Mouse (Mus musculus) neural tube, embryonic 13.5 days (tissue): ENCODE data around the gene Trarg1. TPM values are rescaled to one million over a fixed set of nuclear protein-coding genes. Genes with fewer than 3 reads are reported as not detected.

ENCODE experiments used
- ATAC-seq: fragments of 200-750 bp; cut with Nextera tagmentation; 2 replicates; pipeline ENCODE4 v1.8.0; 2017; ENCODE audit warnings: low read depth, mild to moderate bottlenecking, moderate TSS enrichment, moderate library complexity
- H3K27ac ChIP-seq: fragments of 300-500 bp; sonication (generic); replicated peaks from 2 replicates; pipeline ENCODE4 v1.5.1; 2015; ENCODE audit warnings: moderate library complexity, mild to moderate bottlenecking, inconsistent platforms
- H3K27me3 ChIP-seq: fragments of 300-500 bp; sonication (generic); 2 replicates; pipeline ENCODE4 v1.6.1; 2015; ENCODE audit warnings: mild to moderate bottlenecking, inconsistent platforms
- H3K36me3 ChIP-seq: fragments of 300-500 bp; sonication (generic); 2 replicates; pipeline ENCODE4 v1.6.1; 2015; ENCODE audit warnings: mild to moderate bottlenecking, inconsistent platforms
- H3K4me1 ChIP-seq: fragments of 300-500 bp; sonication (generic); replicated peaks from 2 replicates; pipeline ENCODE4 v1.6.1; 2015; ENCODE audit warnings: inconsistent platforms
- H3K4me2 ChIP-seq: fragments of 300-500 bp; sonication (generic); 2 replicates; pipeline ENCODE4 v1.6.1; 2015; ENCODE audit warnings: inconsistent platforms, mild to moderate bottlenecking, moderate library complexity
- H3K4me3 ChIP-seq: fragments of 300-500 bp; sonication (generic); 2 replicates; pipeline ENCODE4 v1.5.1; 2015; ENCODE audit warnings: mild to moderate bottlenecking, inconsistent platforms
- H3K9ac ChIP-seq: fragments of 300-500 bp; sonication (generic); 2 replicates; pipeline ENCODE4 v1.6.1; 2015; ENCODE audit warnings: moderate library complexity, mild to moderate bottlenecking, inconsistent platforms
- H3K9me3 ChIP-seq: fragments of 300-500 bp; sonication (generic); 2 replicates; pipeline ENCODE4 v1.6.1; 2016; ENCODE audit warnings: inconsistent platforms
- WGBS: fragments of 180-500 bp; shearing (Covaris S2); methylation state at CpG from one replicate; pipeline ENCODE4 v1.1.7; 2015; 5-methylcytosine and 5-hydroxymethylcytosine counted together
- polyA plus RNA-seq: library from polyadenylated mRNA; unstranded; fragments of >200 nt; fragmentation: Nextera tagmentation; extraction: Ambion mirVana; gene quantifications from 2 replicates; pipeline ENCODE4 v1.2.1, GENCODE M21; 2015

The Trarg1 gene
- polyA plus RNA-seq, 1 experiment from 2014 or later = 3.3 TPM

DNA sequence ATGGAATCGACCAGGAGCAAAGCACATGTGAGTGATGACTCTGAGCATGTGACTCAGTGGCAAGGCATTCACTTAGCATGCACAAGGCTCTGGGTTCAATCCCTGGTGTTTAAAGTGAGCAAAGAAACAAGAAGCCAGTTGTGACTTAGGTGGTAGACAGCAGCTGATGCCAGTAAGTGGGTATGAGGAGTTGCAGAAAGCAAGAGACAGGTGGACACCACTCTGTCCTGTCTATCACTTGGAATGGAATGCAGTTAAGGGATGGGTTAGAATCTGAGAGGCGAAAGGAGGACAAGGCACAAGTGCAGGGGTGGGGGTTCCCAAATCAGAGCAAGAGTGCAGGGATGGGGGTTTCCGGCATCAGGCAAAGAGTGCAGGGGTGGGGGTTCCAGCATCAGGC, 12.5 kb downstream of the Trarg1 start:
- ATAC-seq = no peak
- Histone ChIP-seq H3K27me3 (no peaks in the 10 kb centered on the region), H3K36me3 (no peaks in the 10 kb centered on the region), H3K27ac (no peak overlapping the region), H3K4me3 (no peak overlapping the region), H3K4me1 (no peaks in the 10 kb centered on the region), H3K4me2 (no peak overlapping the region), H3K9me3 (no peaks in the 10 kb centered on the region), H3K9ac (no peak overlapping the region)
- 74% methylated on average over 3 of the region's 3 CpGs for WGBS

DNA sequence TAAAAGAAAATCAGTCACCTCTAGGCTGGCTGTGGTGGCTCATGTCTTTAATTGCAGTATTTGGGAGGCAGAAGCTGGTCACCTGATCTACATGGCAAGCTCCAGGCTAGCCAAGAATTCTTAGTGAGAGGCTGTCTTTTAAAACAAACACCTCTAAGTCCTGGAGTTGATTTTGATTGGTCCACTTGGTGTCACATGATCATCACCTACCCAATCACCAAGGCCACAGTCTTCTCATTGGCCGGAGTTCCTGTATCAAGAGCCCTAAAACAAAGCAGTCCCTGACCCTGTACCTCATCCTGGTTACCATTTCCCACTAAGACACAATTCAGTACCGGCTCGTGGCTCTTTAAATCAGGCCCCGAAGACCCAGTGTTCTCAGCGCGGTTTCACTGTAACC, 16.2 kb downstream of the Trarg1 start:
- no peak for ATAC-seq
- 60% methylated on average over 6 of the region's 6 CpGs for WGBS
- H3K36me3 ChIP-seq = no peaks in the 10 kb centered on the region

DNA sequence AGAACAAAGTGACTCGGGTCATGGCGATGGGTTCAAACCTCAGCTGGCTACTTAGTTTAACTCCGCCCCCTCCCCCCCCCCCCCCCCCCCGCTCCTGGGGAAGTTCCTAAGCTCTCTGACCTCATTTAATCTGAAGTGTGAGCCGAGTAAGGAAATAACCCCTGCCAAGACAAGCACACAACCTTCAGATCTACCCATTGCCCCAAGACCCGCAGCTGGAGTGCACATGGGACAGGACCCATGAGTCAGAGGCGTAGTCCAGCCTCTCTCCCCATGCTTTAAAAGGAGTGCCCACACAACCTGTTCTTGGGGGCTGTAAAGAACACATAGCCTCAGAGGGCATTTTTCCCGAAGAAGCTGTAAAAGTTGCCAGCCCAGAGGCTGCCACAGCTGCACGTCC, 20.0 kb downstream of the Trarg1 start:
- H3K4me3 ChIP-seq = no peak overlapping the region
- H3K27ac ChIP-seq = no peak overlapping the region
- no peaks in the 10 kb centered on the region for H3K27me3 ChIP-seq
- H3K4me2 ChIP-seq = no peak overlapping the region; the same call in 1 of the 2 replicates
- 55% methylated on average over 9 of the region's 9 CpGs for WGBS
- H3K36me3 ChIP-seq = no peaks in the 10 kb centered on the region
- no peak for ATAC-seq
- no peak overlapping the region for H3K9ac ChIP-seq
- H3K9me3 ChIP-seq = no peaks in the 10 kb centered on the region
- no peaks in the 10 kb centered on the region for H3K4me1 ChIP-seq

More for the DNA sequence above, 16.2 kb downstream of the Trarg1 start:
- Histone ChIP-seq H3K4me3 (no peak overlapping the region), H3K27ac (no peak overlapping the region), H3K27me3 (no peaks in the 10 kb centered on the region), H3K4me1 (no peaks in the 10 kb centered on the region), H3K4me2 (no peak overlapping the region), H3K9me3 (no peaks in the 10 kb centered on the region), H3K9ac (no peak overlapping the region)

DNA sequence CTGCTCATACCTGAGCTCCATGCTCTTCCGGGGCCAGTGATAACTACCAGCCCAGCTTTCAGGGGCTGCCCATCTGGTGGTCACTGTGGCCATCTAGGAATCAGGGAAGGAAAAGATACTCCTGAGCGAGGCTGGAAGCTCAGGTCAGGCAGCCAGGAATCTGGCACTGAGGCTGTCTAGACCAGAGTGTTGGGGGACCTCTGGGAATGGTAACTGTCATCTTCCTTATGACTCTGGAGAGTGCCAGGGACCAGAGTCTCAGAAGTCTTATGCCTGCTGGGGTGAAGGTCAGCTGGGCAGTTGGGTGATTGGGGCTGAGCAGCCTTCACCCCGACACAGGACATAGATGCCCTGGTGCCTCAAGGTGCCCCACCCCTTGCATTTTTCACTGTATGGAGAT, 28.0 kb downstream of the Trarg1 start:
- no peak overlapping the region for H3K9ac ChIP-seq
- H3K4me1 ChIP-seq = peaks cover 13% of the 10 kb centered on the region; the same call in 1 of the 2 replicates
- H3K4me2 ChIP-seq = no peak overlapping the region
- no peak for ATAC-seq
- H3K4me3 ChIP-seq = no peak overlapping the region
- no peaks in the 10 kb centered on the region for H3K36me3 ChIP-seq
- 0 out of 2 replicates have a peak, but pooled peaks cover 5% of the 10 kb centered on the region for H3K9me3 ChIP-seq
- WGBS = 89% methylated on average over 3 of the region's 3 CpGs
- no peak overlapping the region for H3K27ac ChIP-seq
- no peaks in the 10 kb centered on the region for H3K27me3 ChIP-seq

DNA sequence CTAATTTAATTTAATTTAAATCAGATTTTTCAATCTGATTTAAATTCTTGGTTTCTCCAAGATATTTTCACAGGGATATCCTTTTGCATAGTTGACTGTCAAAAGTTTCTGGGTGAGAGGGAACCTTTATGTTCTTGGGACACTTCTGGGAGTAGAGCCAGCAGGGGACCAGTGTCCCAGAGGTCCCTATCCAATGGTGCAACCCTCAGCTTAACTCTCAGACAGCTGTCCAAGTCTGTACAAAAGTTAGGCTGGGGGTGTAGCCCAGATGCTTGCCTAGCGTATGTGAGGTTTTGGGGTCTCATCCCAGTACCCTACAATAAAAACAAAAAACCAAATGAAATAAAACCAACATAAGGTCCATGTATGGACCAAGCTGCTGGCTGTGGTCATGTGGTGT, 28.5 kb downstream of the Trarg1 start:
- H3K36me3 ChIP-seq = no peaks in the 10 kb centered on the region
- H3K27me3 ChIP-seq = no peaks in the 10 kb centered on the region
- peaks cover 13% of the 10 kb centered on the region; the same call in 1 of the 2 replicates for H3K4me1 ChIP-seq
- H3K27ac ChIP-seq = no peak overlapping the region
- no peak overlapping the region for H3K4me3 ChIP-seq
- WGBS = 97% methylated on average over 1 of the region's 1 CpGs
- no peak overlapping the region for H3K9ac ChIP-seq
- no peak for ATAC-seq
- 0 out of 2 replicates have a peak, but pooled peaks cover 5% of the 10 kb centered on the region for H3K9me3 ChIP-seq
- H3K4me2 ChIP-seq = no peak overlapping the region

DNA sequence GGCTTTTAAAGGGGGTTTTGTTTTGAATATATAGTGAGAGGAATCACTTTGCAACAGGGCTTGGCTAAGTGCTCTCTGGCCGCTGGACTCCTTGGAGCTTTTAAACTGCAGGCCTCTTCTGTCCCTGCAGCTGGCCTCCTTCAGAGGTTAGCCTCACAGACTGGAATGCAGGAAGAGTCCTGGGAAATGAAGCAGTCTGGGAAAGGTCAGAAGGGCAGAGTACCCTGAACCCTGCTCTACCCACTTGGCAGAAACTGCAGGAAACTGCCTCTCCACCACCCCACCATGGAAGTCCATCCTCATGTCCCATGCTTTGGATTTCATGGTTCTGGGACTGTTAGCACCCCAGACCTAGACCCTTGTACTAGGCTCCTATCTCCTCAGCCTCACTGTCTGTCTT, 29.3 kb downstream of the Trarg1 start:
- 41% methylated on average over 1 of the region's 1 CpGs for WGBS
- no peak for ATAC-seq
- Histone ChIP-seq H3K36me3 (no peaks in the 10 kb centered on the region), H3K4me2 (no peak overlapping the region), H3K27ac (no peak overlapping the region), H3K4me3 (no peak overlapping the region), H3K27me3 (no peaks in the 10 kb centered on the region), H3K9me3 (0 out of 2 replicates have a peak, but pooled peaks cover 5% of the 10 kb centered on the region), H3K4me1 (peaks cover 13% of the 10 kb centered on the region; the same call in 1 of the 2 replicates), H3K9ac (no peak overlapping the region)

DNA sequence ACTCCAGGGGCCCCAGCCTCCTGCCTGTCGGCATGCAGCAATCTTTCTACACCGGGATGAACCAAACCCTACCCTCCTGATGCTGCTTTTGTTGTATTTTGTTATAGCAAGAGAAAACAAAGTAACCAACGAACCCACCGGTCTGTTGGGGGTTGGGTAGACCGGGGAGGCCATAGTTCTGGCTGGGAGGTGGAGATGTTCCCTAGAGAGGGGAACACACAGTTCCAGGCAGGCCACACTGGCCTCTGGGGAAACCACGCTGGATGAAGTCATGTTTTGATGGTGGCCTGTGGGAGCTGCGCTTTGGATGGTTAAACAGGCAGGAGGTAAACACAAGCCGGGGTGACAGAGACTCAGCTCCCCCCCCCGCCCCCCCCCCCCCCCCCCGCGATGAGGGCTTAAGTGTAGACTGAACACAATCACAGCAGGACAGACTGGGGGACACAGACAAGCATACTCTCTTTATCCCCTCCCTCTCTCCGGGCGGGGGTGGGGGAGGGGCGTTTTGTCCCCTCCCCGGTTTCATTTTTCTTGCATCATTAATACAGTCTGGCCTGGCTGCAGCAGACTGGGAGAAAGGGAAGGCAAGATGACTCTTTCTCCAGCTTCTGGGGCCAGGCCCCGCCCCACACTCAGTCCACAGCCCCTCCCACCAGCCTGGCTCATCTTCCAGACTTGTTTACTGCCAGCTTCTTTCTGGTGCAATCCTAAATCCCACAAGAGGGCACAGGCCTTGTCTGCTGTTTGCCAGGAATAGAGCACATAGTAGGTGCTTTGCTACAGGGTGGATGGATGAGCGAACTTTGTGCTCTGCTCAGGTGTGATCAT, 30.2 kb downstream of the Trarg1 start:
- peaks cover 13% of the 10 kb centered on the region; the same call in 1 of the 2 replicates for H3K4me1 ChIP-seq
- 32% methylated on average over 12 of the region's 17 CpGs for WGBS
- H3K27me3 ChIP-seq = no peaks in the 10 kb centered on the region
- H3K4me3 ChIP-seq = no peak overlapping the region
- no peak overlapping the region for H3K9ac ChIP-seq
- ATAC-seq = 0 out of 2 replicates have a peak, but pooled peaks have one; percentile 23
- H3K36me3 ChIP-seq = no peaks in the 10 kb centered on the region
- H3K27ac ChIP-seq = 0 out of 2 replicates have a peak overlapping the region, but pooled peaks have one; percentile 33
- no peak overlapping the region for H3K4me2 ChIP-seq
- 0 out of 2 replicates have a peak, but pooled peaks cover 5% of the 10 kb centered on the region for H3K9me3 ChIP-seq

DNA sequence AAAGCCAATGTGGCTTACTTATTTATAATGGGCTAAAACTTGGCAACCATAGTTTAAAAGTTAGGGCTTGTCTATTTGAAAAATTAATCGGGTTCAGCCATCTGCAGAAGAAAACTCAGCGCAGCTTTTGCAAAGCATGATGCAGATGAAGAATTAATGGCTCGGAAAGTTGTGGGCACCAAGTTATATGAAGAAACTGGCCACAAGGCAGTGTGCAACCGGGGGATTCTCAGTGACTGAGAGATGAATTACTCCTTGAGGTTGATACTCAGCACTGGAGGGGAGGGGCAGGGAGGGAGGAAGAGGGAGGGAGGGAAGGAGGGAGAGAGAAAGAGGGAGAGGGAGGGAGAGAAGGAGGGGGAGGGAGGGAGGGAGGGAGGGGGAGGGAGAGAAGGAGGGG, 37.4 kb downstream of the Trarg1 start:
- no peak for ATAC-seq
- Histone ChIP-seq H3K9ac (no peak overlapping the region), H3K27ac (no peak overlapping the region), H3K27me3 (no peaks in the 10 kb centered on the region), H3K4me2 (no peak overlapping the region), H3K4me3 (no peak overlapping the region), H3K4me1 (no peaks in the 10 kb centered on the region), H3K9me3 (no peaks in the 10 kb centered on the region), H3K36me3 (no peaks in the 10 kb centered on the region)
- 63% methylated on average over 4 of the region's 4 CpGs for WGBS

DNA sequence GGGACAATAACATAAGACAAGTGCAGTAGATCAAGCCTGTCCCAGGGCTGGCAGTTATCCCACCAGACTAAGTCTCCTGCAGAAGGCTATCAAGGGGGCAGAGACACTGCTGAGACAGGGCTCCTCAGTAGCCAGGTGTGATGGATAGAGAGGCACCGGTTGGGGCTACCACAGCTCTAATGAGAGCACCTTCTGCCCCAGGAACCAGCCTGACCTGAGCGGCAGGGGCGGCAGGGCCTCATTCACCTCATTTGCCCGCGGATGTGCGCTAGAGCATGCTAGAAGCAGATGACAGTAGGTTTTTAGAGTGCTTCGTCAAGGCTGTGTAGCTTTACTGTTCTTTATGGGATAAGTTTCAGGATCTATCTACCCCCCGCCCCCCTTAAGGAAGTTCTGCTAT, 44.3 kb downstream of the Trarg1 start:
- Histone ChIP-seq H3K9ac (no peak overlapping the region), H3K27ac (no peak overlapping the region), H3K4me1 (no peaks in the 10 kb centered on the region), H3K4me3 (no peak overlapping the region), H3K4me2 (no peak overlapping the region), H3K9me3 (no peaks in the 10 kb centered on the region), H3K36me3 (peaks cover 25% of the 10 kb centered on the region), H3K27me3 (no peaks in the 10 kb centered on the region)
- WGBS = 88% methylated on average over 8 of the region's 8 CpGs
- ATAC-seq = no peak

DNA sequence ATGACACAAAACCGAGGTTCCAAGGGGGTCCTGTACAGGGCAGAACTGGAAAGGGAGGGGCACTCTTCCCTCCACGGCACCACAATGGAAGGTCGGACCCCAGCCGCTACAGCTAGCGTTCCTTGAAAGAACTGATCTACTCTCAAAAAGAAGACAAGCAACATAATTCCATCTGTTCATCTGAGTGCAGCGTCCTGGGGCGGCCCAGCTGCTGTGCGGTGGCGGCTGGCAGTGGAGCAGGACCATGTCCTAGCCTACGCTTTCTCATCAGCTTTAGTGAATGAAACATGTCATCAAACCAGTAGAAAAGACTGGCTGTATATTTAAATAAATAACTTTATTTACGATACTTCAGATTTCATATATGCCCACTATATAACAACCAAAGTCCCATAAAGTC, 48.5 kb downstream of the Trarg1 start:
- ATAC-seq = no peak
- Histone ChIP-seq H3K4me1 (no peaks in the 10 kb centered on the region), H3K4me2 (no peak overlapping the region), H3K27ac (no peak overlapping the region), H3K4me3 (no peak overlapping the region), H3K27me3 (no peaks in the 10 kb centered on the region), H3K36me3 (peaks cover 62% of the 10 kb centered on the region), H3K9ac (no peak overlapping the region), H3K9me3 (no peaks in the 10 kb centered on the region)
- WGBS = 68% methylated on average over 11 of the region's 11 CpGs

DNA sequence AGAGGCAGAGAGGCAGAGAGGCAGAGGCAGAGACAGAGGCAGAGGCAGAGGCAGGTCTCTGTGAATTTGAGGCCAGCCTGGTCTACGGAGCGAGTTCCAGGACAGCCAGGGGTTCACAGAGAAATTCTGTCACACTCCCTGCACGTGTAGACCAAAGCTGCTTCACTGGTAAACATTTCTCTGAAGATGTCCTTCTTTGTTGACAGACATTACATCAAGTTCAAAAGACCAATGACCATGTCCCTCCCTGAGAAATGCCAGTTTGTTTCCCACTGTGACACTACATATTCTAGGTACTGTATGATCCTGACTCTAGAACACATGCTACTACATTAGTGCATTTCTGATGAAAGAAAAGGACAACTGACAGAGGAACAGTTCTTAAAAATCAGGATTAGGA, 51.0 kb downstream of the Trarg1 start:
- Histone ChIP-seq H3K9me3 (no peaks in the 10 kb centered on the region), H3K36me3 (peaks cover 85% of the 10 kb centered on the region), H3K4me3 (no peak overlapping the region), H3K27me3 (no peaks in the 10 kb centered on the region), H3K4me1 (peaks cover 7% of the 10 kb centered on the region), H3K4me2 (no peak overlapping the region), H3K27ac (no peak overlapping the region), H3K9ac (no peak overlapping the region)
- no peak for ATAC-seq
- WGBS = 87% methylated on average over 3 of the region's 3 CpGs

DNA sequence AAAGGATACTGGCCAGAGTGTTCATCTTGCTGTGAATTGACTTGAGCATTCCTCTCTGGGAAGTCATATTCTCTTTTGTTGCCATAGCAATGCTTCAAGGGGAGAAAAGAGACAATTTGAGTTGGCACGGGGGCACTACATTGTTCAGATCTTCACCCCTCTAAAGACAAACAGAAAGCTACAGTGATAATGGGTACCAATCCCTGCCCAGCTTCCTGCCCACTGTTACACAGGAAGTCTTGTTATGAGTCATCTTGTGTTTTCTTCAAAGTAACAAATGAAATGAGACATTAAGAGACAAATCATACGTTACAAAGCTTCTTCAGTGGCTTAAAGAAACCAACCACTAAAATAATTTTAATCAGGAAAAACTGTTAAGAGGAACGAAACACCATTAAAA, 55.0 kb downstream of the Trarg1 start:
- Histone ChIP-seq H3K4me3 (no peak overlapping the region), H3K4me1 (peaks cover 7% of the 10 kb centered on the region), H3K9ac (no peak overlapping the region), H3K9me3 (no peaks in the 10 kb centered on the region), H3K36me3 (peaks cover 63% of the 10 kb centered on the region), H3K4me2 (no peak overlapping the region), H3K27me3 (no peaks in the 10 kb centered on the region), H3K27ac (no peak overlapping the region)
- WGBS = 33% methylated on average over 3 of the region's 3 CpGs
- ATAC-seq = no peak
